ENCODE assay signal across 10 mouse cellular contexts in genomic region chr6:31288421-31289233, GRCm38 (mm10).
DNase-seq lines count a peak whose midpoint lies in the region; ATAC-seq and TF ChIP-seq lines count a peak whose summit lies in the region.
"Had no signal": no experiment of that assay in that cellular context is flagged by ENCODE, and none has a peak within 500 bp of the region (broad histone marks: within the 10 kb centered on the region; RNA-seq: fewer than 3 reads in every experiment).

No protein-coding gene starts in this region.

- peak; percentile 50 for DNase-seq in gastrocnemius, adult 2 months
- DNase-seq in gastrocnemius, postnatal 14 days = no peak
- DNase-seq in 3T3-L1 (ENCODE audit: low read depth, low spot score) = peak; percentile 85
- peak; percentile 85 to 86 for DNase-seq in cerebellum, adult 18-20 months
- DNase-seq in T-cell, adult 2 months (ENCODE audit: low spot score) = no peak
- DNase-seq in thymus, postnatal 4 days = no peak

- H3K27me3 ChIP-seq in heart, embryonic 12.5 days (replicated peaks) = peaks cover 8% of the 10 kb centered on the region; the same call in 1 of the 2 replicates
- H3K27me3 ChIP-seq in lung, embryonic 16.5 days (ENCODE audit: control insufficient read depth, insufficient read depth, low read depth, low read length) = no peaks in the 10 kb centered on the region
- H3K27me3 ChIP-seq: midbrain, embryonic 12.5 days had no signal

- H3K4me2 ChIP-seq in heart, embryonic 12.5 days = no peak overlapping the region
- H3K4me2 ChIP-seq in lung, embryonic 16.5 days (ENCODE audit: low read depth, low read length) = no peak overlapping the region; the same call in 1 of the 2 replicates
- H3K4me2 ChIP-seq: midbrain, embryonic 12.5 days had no signal

- no peak for TF ChIP-seq CTCF in gastrocnemius, adult 2 months (IDR thresholded peaks at IDR 0.05)

- no peaks in the 10 kb centered on the region for H3K36me3 ChIP-seq in heart, embryonic 12.5 days
- H3K36me3 ChIP-seq in lung, embryonic 16.5 days (ENCODE audit: control insufficient read depth, insufficient read depth, low read length) = no peaks in the 10 kb centered on the region
- H3K36me3 ChIP-seq: midbrain, embryonic 12.5 days had no signal

- H3K9ac ChIP-seq in heart, embryonic 12.5 days = no peak overlapping the region
- H3K9ac ChIP-seq in lung, embryonic 16.5 days (ENCODE audit: low read length) = no peak overlapping the region
- H3K9ac ChIP-seq: midbrain, embryonic 12.5 days had no signal

- intact Hi-C loops in gastrocnemius, adult 2 months (cut with DNase I) = no loop called here
- intact Hi-C loops in gastrocnemius, postnatal 14 days (cut with DNase I; ENCODE audit: low total_unique reads) = no loop called here

- H3K4me1 ChIP-seq in heart, embryonic 12.5 days (replicated peaks) = peaks cover 14% of the 10 kb centered on the region
- H3K4me1 ChIP-seq in lung, embryonic 16.5 days (replicated peaks; ENCODE audit: control insufficient read depth, insufficient read depth, low read length) = peaks cover 14% of the 10 kb centered on the region; the same call in 1 of the 2 replicates

- peak overlapping the region; percentile 73 for H3K27ac ChIP-seq in gastrocnemius, adult 2 months
- H3K27ac ChIP-seq in heart, embryonic 12.5 days (ENCODE audit: poor library complexity, severe bottlenecking) = peak overlapping the region; percentile 67
- no peak overlapping the region for H3K27ac ChIP-seq in lung, embryonic 16.5 days (ENCODE audit: low read length)
- H3K27ac ChIP-seq: midbrain, embryonic 12.5 days had no signal

- peak overlapping the region; percentile 44 for H3K4me3 ChIP-seq in gastrocnemius, adult 2 months
- H3K4me3 ChIP-seq in heart, embryonic 12.5 days = no peak overlapping the region
- no peak overlapping the region for H3K4me3 ChIP-seq in lung, embryonic 16.5 days (ENCODE audit: low read length)
- H3K4me3 ChIP-seq: erythroblast, embryonic 14.5 days; midbrain, embryonic 12.5 days had no signal

- peak; percentile 75 for ATAC-seq in heart, embryonic 12.5 days (ENCODE audit: insufficient number of reproducible peaks, low FRiP score)
- ATAC-seq in lung, embryonic 16.5 days (ENCODE audit: low read depth) = peak; percentile 56; the same call in 1 of the 2 replicates

- WGBS in heart, embryonic 12.5 days = 33% methylated on average over 14 of the region's 14 CpGs
- 30% methylated on average over 14 of the region's 14 CpGs for WGBS in lung, embryonic 16.5 days

- H3K9me3 ChIP-seq in heart, embryonic 12.5 days (replicated peaks) = no peaks in the 10 kb centered on the region
- H3K9me3 ChIP-seq in lung, embryonic 16.5 days (ENCODE audit: control insufficient read depth, low read length) = no peaks in the 10 kb centered on the region
- H3K9me3 ChIP-seq: midbrain, embryonic 12.5 days had no signal

Comparison
In these comparisons a context has a peak if more than half of its experiments do, and no peak if none do; other contexts are left out.
1. DNase-seq: peak in gastrocnemius, adult 2 months (single experiment), 3T3-L1 (single experiment) and cerebellum, adult 18-20 months (2 of 2); none in gastrocnemius, postnatal 14 days (single experiment), T-cell, adult 2 months (single experiment) and thymus, postnatal 4 days (single experiment).